Mouse (Mus musculus): ENCODE data around the gene Trappc5. TPM values are rescaled to one million over a fixed set of nuclear protein-coding genes. Genes with fewer than 3 reads are reported as not detected.

The Trappc5 gene
- polyA plus RNA-seq (2015; fragmentation: Nextera tagmentation; extraction: Ambion mirVana), result 17.6 and 19.0 TPM in 2 replicates

DNA sequence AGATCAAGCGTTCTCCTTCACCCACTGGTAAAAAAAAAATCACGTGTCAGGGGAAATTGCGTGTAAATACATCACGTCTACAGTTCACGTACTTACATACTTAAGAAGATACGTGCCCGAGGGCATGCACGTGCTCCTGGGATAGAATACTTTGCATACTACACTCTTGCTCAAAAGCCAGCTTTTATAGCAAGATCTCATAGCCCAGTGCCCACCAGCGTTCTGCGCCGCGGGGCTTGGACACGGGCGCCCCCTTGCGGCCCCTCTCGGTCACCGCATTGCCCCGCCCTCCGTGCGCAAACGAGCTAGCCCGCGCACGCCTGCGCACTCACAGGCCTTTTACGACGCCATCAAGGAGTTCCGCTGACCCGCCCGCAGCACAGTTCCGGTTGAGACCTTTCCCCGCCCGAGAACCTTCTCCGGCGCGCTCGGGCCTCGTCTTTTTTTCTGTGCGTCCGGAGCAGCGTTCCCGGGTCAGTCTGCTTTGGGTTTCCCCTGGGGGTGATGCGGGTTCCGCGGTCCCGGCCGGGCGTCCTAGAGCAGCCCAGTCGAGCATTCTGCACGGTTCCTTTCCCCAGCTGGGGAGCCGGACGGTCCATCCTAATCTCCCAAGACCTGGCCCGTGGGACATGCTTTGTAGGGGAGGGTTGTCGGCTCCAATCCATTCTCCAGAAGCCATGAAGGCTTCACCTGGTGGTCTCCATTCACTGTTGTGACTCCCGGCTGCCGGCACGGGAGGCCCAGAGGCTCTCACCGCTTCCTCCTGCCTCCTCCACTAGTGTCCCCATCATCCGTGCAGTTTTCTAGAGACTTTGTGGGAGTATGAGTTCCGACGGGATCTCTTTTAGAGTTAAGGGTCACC lies at the start of gene Trappc5:
Trappc5 (plus strand) TSS at position 169 of the 862 bp plus-strand sequence.

DNA sequence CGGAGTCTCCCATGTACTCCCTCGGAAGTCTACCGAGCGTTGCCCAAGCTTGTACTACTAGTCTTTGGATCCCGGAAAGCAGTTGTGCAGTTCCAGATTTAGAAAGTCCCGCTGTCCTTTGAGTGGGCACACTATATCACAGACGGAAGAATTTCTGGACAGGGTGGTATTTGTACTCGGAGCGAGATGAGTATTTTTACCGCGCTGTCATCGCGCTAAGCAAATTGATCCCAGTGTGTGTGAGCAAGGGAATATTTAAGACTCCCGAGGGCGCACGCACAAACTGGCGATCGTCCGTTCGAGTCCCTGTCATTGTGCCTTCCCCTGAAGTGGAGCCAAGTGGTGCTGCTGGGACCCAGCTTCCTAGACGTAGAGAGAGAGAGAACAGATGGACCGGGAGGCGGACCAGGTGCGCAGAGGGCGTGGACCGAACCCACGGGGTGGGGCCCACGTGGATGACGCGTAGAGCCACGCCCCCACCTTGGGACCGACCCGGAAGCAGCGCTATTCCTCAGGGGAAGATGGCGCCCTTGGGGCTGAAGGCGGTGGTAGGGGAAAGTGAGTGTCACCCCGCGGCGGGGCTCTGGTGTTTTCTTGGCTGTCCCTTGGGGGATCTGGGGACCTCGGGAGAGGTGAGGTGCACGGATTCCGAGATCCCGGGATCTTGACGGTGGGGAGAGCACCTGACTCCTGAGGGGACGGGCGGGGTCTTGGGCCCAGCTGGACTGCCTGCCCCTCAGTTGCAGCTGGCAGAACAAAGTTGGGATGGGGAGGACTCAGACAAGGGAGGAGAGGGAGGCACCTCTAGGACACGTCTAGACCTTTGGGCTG lies 45.2 kb upstream of the Trappc5 start, which contains the start of gene Stxbp2:
Stxbp2 (plus strand) TSS at position 309 of the 831 bp plus-strand sequence.

DNA sequence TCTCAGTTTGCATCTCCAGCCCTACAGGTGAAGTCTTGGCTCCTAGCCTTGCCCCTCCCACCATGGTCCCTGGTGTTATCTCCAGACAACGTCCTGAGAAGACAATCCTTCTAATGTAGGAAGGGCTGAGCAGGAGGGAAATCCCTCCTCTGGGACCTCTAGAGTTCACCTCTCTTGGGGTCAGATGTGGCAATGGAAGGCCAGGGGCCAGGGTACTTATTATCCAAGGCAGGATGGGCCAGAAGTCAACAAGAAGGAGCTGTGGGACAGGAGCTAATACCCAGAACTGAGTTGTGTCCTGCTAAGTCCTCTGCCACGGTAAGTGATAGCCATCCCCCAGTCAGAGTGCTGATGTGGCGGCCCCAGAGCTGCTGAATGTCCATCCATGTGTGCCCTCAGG lies 20.6 kb upstream of the Trappc5 start, which contains the start of gene Retn:
Retn (plus strand) TSS at position 245 of the 400 bp plus-strand sequence.

DNA sequence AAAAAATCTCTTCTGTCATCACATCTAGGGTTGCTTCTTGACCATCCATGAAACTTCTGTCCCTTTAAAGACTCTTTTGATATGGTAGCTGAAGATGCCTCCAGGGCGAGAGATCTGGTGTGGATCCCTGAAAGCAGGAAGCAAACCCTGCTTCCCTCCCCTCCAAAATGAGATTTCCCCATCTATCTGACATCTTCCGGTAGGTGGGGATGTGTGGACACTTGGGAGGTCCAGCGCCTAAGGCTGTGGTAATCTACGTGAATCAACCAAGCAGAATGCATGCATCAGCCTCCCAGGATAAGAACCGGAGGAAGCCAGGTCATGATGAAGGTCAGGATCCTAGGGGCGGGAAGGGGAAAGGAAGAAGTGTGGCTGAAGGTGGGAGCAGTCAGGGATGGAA lies 10.6 kb upstream of the Trappc5 start, which contains the start of gene Mcemp1:
Mcemp1 (plus strand) TSS at position 248 of the 400 bp plus-strand sequence.

DNA sequence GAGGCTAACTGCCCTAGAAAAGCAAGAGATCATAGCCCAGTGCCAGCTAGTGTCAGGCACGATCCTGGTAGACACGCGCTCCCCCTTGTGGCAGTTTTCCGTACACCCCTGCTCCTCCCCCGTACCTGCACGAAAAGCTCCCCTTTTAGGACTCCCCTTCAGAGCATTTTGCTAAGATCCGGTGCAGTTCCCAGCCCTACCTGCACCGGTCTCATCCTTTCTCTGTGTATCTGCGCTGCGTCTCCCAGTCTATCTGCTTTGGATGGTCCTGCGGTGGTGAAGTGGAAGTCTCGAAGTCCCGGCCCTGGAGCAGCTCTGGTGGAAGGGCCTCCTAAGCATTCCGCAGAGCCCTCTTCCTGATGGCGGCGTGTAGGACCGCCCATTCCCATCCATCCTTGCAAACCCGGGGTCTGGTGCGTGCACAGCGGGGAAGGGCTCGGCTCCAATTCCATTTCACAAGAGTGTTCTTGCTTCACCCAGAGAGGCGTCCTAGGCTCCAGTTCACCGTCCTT lies 4.1 kb upstream of the Trappc5 start, which contains the start of gene Fcor:
Fcor (minus strand) TSS at position 383 of the 512 bp plus-strand sequence.

DNA sequence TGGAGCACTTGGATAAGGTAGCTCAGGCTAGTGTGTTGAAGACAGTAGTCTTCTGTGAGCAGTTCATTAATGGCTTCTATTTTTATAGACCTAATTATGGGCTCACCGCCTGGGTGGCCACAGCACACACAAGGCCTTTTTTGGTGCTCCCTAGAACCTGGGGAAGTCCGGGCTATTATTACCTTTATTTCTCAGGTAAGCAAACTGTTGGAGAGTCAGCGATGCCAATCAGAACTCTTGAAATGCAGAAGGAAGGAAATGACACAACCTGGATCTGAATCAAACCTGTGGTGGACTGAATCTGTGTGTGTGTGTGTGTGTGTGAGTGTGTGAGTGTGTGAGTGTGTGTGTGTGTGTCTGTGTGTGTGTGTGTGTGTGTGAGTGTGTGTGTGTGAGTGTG lies 18.0 kb downstream of the Trappc5 start, which contains the start of gene Fcer2a:
Fcer2a (minus strand) TSS at position 55 of the 400 bp plus-strand sequence.

DNA sequence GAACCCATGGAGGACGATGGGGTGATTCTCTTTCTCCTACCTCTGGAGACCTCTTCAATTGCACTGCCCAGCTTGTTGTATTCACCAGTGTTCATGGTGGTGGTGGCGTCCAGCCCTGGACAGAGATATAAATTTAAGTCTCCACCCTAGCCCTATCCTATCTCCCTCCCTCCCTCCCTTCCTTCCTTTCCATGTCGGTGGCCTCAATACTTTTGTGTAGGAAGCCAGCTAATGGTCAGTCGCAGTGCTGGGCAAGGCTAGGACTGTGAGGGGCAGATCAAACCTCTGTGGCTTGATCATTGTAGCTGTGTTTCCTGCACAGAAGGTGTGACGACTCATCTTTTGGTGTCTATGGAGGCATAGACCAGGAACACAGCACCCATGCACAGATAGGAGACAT lies 44.5 kb downstream of the Trappc5 start, which contains the start of gene Clec4g:
Clec4g (minus strand) TSS at position 101 of the 400 bp plus-strand sequence.

Other genes starting within 250 kb of the Trappc5 start
- gene Pex11g, start 208.6 kb upstream of the Trappc5 start, polyA plus RNA-seq (2015; fragmentation: Nextera tagmentation; extraction: Ambion mirVana), result 2.7 and 2.9 TPM in 2 replicates
- gene Tex45, start 205.4 kb upstream of the Trappc5 start, polyA plus RNA-seq (2015; fragmentation: Nextera tagmentation; extraction: Ambion mirVana), result not detected in 2 replicates
- 7.5 and 9.9 TPM in 2 replicates for gene Zfp358, start 183.2 kb upstream of the Trappc5 start, polyA plus RNA-seq (2015; fragmentation: Nextera tagmentation; extraction: Ambion mirVana)
- 21.6 and 26.6 TPM in 2 replicates for gene Mcoln1, start 175.8 kb upstream of the Trappc5 start, polyA plus RNA-seq (2015; fragmentation: Nextera tagmentation; extraction: Ambion mirVana)
- 11.6 and 13.9 TPM in 2 replicates for gene Pnpla6, start 160.9 kb upstream of the Trappc5 start, polyA plus RNA-seq (2015; fragmentation: Nextera tagmentation; extraction: Ambion mirVana)
- 0.13 TPM in 1 of 2 replicates, not detected in the other for gene C330021F23Rik, start 108.3 kb upstream of the Trappc5 start, polyA plus RNA-seq (2015; fragmentation: Nextera tagmentation; extraction: Ambion mirVana)
- gene Camsap3, start 89.0 kb upstream of the Trappc5 start, polyA plus RNA-seq (2015; fragmentation: Nextera tagmentation; extraction: Ambion mirVana), result 1.1 and 1.3 TPM in 2 replicates
- 31.8 and 33.8 TPM in 2 replicates for gene Xab2, start 55.0 kb upstream of the Trappc5 start, polyA plus RNA-seq (2015; fragmentation: Nextera tagmentation; extraction: Ambion mirVana)
- 124 TPM in 2 replicates for gene Pet100, start 54.8 kb upstream of the Trappc5 start, polyA plus RNA-seq (2015; fragmentation: Nextera tagmentation; extraction: Ambion mirVana)
- gene Pcp2, start 50.8 kb upstream of the Trappc5 start, polyA plus RNA-seq (2015; fragmentation: Nextera tagmentation; extraction: Ambion mirVana), result 0.21 and 0.26 TPM in 2 replicates
- 67.6 and 74.2 TPM in 2 replicates for gene Stxbp2, start 45.3 kb upstream of the Trappc5 start, polyA plus RNA-seq (2015; fragmentation: Nextera tagmentation; extraction: Ambion mirVana)
- 0.51 and 0.76 TPM in 2 replicates for gene Retn, start 20.5 kb upstream of the Trappc5 start, polyA plus RNA-seq (2015; fragmentation: Nextera tagmentation; extraction: Ambion mirVana)
- 35.9 and 48.3 TPM in 2 replicates for gene Mcemp1, start 10.5 kb upstream of the Trappc5 start, polyA plus RNA-seq (2015; fragmentation: Nextera tagmentation; extraction: Ambion mirVana)
- 5.9 and 7.1 TPM in 2 replicates for gene Fcor, start 3.9 kb upstream of the Trappc5 start, polyA plus RNA-seq (2015; fragmentation: Nextera tagmentation; extraction: Ambion mirVana)
- gene Fcer2a, start 17.9 kb downstream of the Trappc5 start, polyA plus RNA-seq (2015; fragmentation: Nextera tagmentation; extraction: Ambion mirVana), result 0.18 and 0.27 TPM in 2 replicates
- gene Clec4g, start 44.4 kb downstream of the Trappc5 start, polyA plus RNA-seq (2015; fragmentation: Nextera tagmentation; extraction: Ambion mirVana), result 0.13 and 0.16 TPM in 2 replicates
- gene Cd209a, start 72.7 kb downstream of the Trappc5 start, polyA plus RNA-seq (2015; fragmentation: Nextera tagmentation; extraction: Ambion mirVana), result 0.14 and 0.36 TPM in 2 replicates
- gene Cd209e, start 178.0 kb downstream of the Trappc5 start, polyA plus RNA-seq (2015; fragmentation: Nextera tagmentation; extraction: Ambion mirVana), result not detected in 2 replicates
- gene Cd209d, start 202.3 kb downstream of the Trappc5 start, polyA plus RNA-seq (2015; fragmentation: Nextera tagmentation; extraction: Ambion mirVana), result 0.15 TPM in 1 of 2 replicates, not detected in the other